Mouse (Mus musculus): ENCODE data around the gene Bet1l. TPM values are rescaled to one million over a fixed set of nuclear protein-coding genes. Genes with fewer than 3 reads are reported as not detected.
A peak's percentile ranks its signal among the peaks of the same experiment; 100 is the strongest.

Gene Bet1l
- polyA plus RNA-seq, 1 experiment, result 30.8 TPM

GRCm38 (mm10) chr7:140846676-140847075, 10.7 kb downstream of the Bet1l start:
- Histone ChIP-seq H3K4me1 (ENCODE audit: control insufficient read depth, insufficient read depth, low read length) (no peaks in the 10 kb centered on the region), H3K27ac (ENCODE audit: insufficient read depth, low read length) (no peak overlapping the region), H3K4me3 (replicated peaks; ENCODE audit: insufficient read depth, low read depth, low read length) (no peak overlapping the region), H3K27me3 (ENCODE audit: control insufficient read depth, insufficient read depth, low read length) (no peaks in the 10 kb centered on the region)
- DNase-seq, result no peak
- TF ChIP-seq CTCF (IDR thresholded peaks at IDR 0.05; ENCODE audit: borderline replicate concordance, insufficient read depth, low read depth, low read length), result no peak
- no peak for TF ChIP-seq POLR2A (IDR thresholded peaks at IDR 0.05; ENCODE audit: borderline replicate concordance, insufficient read depth, low read length)
- WGBS, result 78% methylated on average over 10 of the region's 10 CpGs

- Histone ChIP-seq H3K4me1 (ENCODE audit: control insufficient read depth, insufficient read depth, low read length) (no peaks in the 10 kb centered on the region), H3K27ac (ENCODE audit: insufficient read depth, low read length) (no peak overlapping the region), H3K27me3 (ENCODE audit: control insufficient read depth, insufficient read depth, low read length) (no peaks in the 10 kb centered on the region), H3K4me3 (replicated peaks; ENCODE audit: insufficient read depth, low read depth, low read length) (no peak overlapping the region)
- WGBS, result 78% methylated on average over 4 of the region's 4 CpGs
- no peak for TF ChIP-seq POLR2A (IDR thresholded peaks at IDR 0.05; ENCODE audit: borderline replicate concordance, insufficient read depth, low read length)
- TF ChIP-seq CTCF (IDR thresholded peaks at IDR 0.05; ENCODE audit: borderline replicate concordance, insufficient read depth, low read depth, low read length), result no peak
- no peak for DNase-seq
Measured at GRCm38 (mm10) chr7:140845683-140846082, 11.7 kb downstream of the Bet1l start.

GRCm38 (mm10) chr7:140844905-140845665, 12.3 kb downstream of the Bet1l start, which contains the start of gene Scgb1c1:
Gene Scgb1c1, plus strand, starts transcription at chr7:140845547.
- H3K27ac ChIP-seq (ENCODE audit: insufficient read depth, low read length), result no peak within 1 kb of the TSS
- no peaks in the 10 kb centered on the region for H3K4me1 ChIP-seq (ENCODE audit: control insufficient read depth, insufficient read depth, low read length)
- DNase-seq, result peak; percentile 79 to 90
- H3K4me3 ChIP-seq (replicated peaks; ENCODE audit: insufficient read depth, low read depth, low read length), result no peak within 1 kb of the TSS
- no peaks in the 10 kb centered on the region for H3K27me3 ChIP-seq (ENCODE audit: control insufficient read depth, insufficient read depth, low read length)
- 19% methylated on average over 14 of the region's 14 CpGs for WGBS
- TF ChIP-seq CTCF (IDR thresholded peaks at IDR 0.05; ENCODE audit: borderline replicate concordance, insufficient read depth, low read depth, low read length) (peak; percentile 97), POLR2A (IDR thresholded peaks at IDR 0.05; ENCODE audit: borderline replicate concordance, insufficient read depth, low read length) (no peak)

- Histone ChIP-seq H3K27me3 (ENCODE audit: control insufficient read depth, insufficient read depth, low read length) (no peaks in the 10 kb centered on the region), H3K4me1 (ENCODE audit: control insufficient read depth, insufficient read depth, low read length) (no peaks in the 10 kb centered on the region), H3K4me3 (replicated peaks; ENCODE audit: insufficient read depth, low read depth, low read length) (no peak overlapping the region), H3K27ac (ENCODE audit: insufficient read depth, low read length) (no peak overlapping the region)
- TF ChIP-seq CTCF (IDR thresholded peaks at IDR 0.05; ENCODE audit: borderline replicate concordance, insufficient read depth, low read depth, low read length) (no peak), POLR2A (IDR thresholded peaks at IDR 0.05; ENCODE audit: borderline replicate concordance, insufficient read depth, low read length) (no peak)
- no peak for DNase-seq
- WGBS, result 74% methylated on average over 7 of the region's 7 CpGs
Measured at GRCm38 (mm10) chr7:140843806-140844205, 13.6 kb downstream of the Bet1l start.

- no peak overlapping the region for H3K27ac ChIP-seq (ENCODE audit: insufficient read depth, low read length)
- 40% methylated on average over 19 of the region's 19 CpGs for WGBS
- no peak overlapping the region for H3K4me3 ChIP-seq (replicated peaks; ENCODE audit: insufficient read depth, low read depth, low read length)
- no peaks in the 10 kb centered on the region for H3K27me3 ChIP-seq (ENCODE audit: control insufficient read depth, insufficient read depth, low read length)
- TF ChIP-seq CTCF (IDR thresholded peaks at IDR 0.05; ENCODE audit: borderline replicate concordance, insufficient read depth, low read depth, low read length) (no peak), POLR2A (IDR thresholded peaks at IDR 0.05; ENCODE audit: borderline replicate concordance, insufficient read depth, low read length) (no peak)
- no peak for DNase-seq
- H3K4me1 ChIP-seq (ENCODE audit: control insufficient read depth, insufficient read depth, low read length), result no peaks in the 10 kb centered on the region
Measured at GRCm38 (mm10) chr7:140840750-140841735, 16.3 kb downstream of the Bet1l start.

- Histone ChIP-seq H3K27me3 (ENCODE audit: control insufficient read depth, insufficient read depth, low read length) (no peaks in the 10 kb centered on the region), H3K27ac (ENCODE audit: insufficient read depth, low read length) (no peak overlapping the region), H3K4me1 (ENCODE audit: control insufficient read depth, insufficient read depth, low read length) (no peaks in the 10 kb centered on the region), H3K4me3 (replicated peaks; ENCODE audit: insufficient read depth, low read depth, low read length) (no peak overlapping the region)
- TF ChIP-seq POLR2A (IDR thresholded peaks at IDR 0.05; ENCODE audit: borderline replicate concordance, insufficient read depth, low read length), result no peak
- no peak for TF ChIP-seq CTCF (IDR thresholded peaks at IDR 0.05; ENCODE audit: borderline replicate concordance, insufficient read depth, low read depth, low read length)
- WGBS, result 54% methylated on average over 5 of the region's 5 CpGs
- no peak for DNase-seq
Measured at GRCm38 (mm10) chr7:140839556-140839955, 17.8 kb downstream of the Bet1l start.

GRCm38 (mm10) chr7:140836243-140837115, 20.9 kb downstream of the Bet1l start:
- no peaks in the 10 kb centered on the region for H3K27me3 ChIP-seq (ENCODE audit: control insufficient read depth, insufficient read depth, low read length)
- H3K4me3 ChIP-seq (replicated peaks; ENCODE audit: insufficient read depth, low read depth, low read length), result no peak overlapping the region
- H3K27ac ChIP-seq (ENCODE audit: insufficient read depth, low read length), result no peak overlapping the region
- H3K4me1 ChIP-seq (ENCODE audit: control insufficient read depth, insufficient read depth, low read length), result no peaks in the 10 kb centered on the region
- TF ChIP-seq POLR2A (IDR thresholded peaks at IDR 0.05; ENCODE audit: borderline replicate concordance, insufficient read depth, low read length) (no peak), CTCF (IDR thresholded peaks at IDR 0.05; ENCODE audit: borderline replicate concordance, insufficient read depth, low read depth, low read length) (no peak)
- WGBS, result 62% methylated on average over 9 of the region's 9 CpGs
- no peak for DNase-seq

Measured in cerebellum, adult 2 months (tissue).